Mouse (Mus musculus): Measurements from ENCODE around the gene Gm42420. TPM values are rescaled to one million over a fixed set of nuclear protein-coding genes. Genes with fewer than 3 reads are reported as not detected.
A peak's percentile ranks its signal among the peaks of the same experiment; 100 is the strongest.

Gene Gm42420
- polyA plus RNA-seq, 1 experiment from 2014 or later, result 1.4 TPM

GRCm38 (mm10) chr6:39581087-39581784 is 4.3 kb upstream of the Gm42420 start:
- Histone ChIP-seq H3K4me1 (ENCODE audit: control insufficient read depth, insufficient read depth, low read length) (no peaks in the 10 kb centered on the region), H3K27ac (ENCODE audit: low read depth, low read length) (peak overlapping the region; percentile 54; the same call in 1 of the 2 replicates), H3K9me3 (replicated peaks; ENCODE audit: control insufficient read depth, low read length) (no peaks in the 10 kb centered on the region), H3K27me3 (ENCODE audit: control insufficient read depth, insufficient read depth, low read length) (no peaks in the 10 kb centered on the region), H3K4me3 (ENCODE audit: low read depth, low read length) (no peak overlapping the region), H3K4me2 (peak overlapping the region; percentile 6; the same call in 1 of the 2 replicates), H3K9ac (ENCODE audit: low read depth, low read length) (no peak overlapping the region), H3K36me3 (ENCODE audit: control insufficient read depth, insufficient read depth, low read length) (peaks cover 2% of the 10 kb centered on the region)
- peak; percentile 79 for ATAC-seq (replicated peaks; ENCODE audit: insufficient number of reproducible peaks, low FRiP score, low TSS enrichment)
- whole genome bisulfite sequencing (ENCODE audit: insufficient replicate concordance), result 73% methylated on average over 7 of the region's 7 CpGs

DNA sequence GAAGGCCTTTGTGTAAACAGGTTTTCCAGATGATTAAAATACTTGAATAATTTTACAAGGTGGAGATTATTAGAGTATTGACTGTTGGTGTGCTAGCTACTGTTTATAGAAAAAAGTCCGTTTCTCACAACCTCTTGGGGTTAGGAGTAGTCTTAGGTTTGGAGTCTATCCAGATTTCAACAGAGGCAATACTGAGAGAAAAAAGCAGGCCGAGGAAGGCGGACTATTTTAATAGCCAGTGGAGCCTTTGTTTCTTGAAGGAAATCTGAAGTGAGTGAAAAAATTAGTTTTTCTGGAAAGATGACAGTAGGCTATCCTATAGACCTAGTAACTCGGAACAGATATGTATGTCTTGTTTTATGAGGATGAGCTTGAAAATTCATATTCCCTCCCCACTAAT is 5.9 kb downstream of the Gm42420 start:
- Histone ChIP-seq H3K4me1 (ENCODE audit: control insufficient read depth, insufficient read depth, low read length) (no peaks in the 10 kb centered on the region; the same call in 1 of the 2 replicates), H3K27me3 (ENCODE audit: control insufficient read depth, insufficient read depth, low read length) (no peaks in the 10 kb centered on the region), H3K36me3 (ENCODE audit: control insufficient read depth, insufficient read depth, low read length) (peaks cover 13% of the 10 kb centered on the region; the same call in 1 of the 2 replicates), H3K4me3 (ENCODE audit: low read depth, low read length) (no peak overlapping the region), H3K9me3 (replicated peaks; ENCODE audit: control insufficient read depth, low read length) (no peaks in the 10 kb centered on the region), H3K9ac (ENCODE audit: low read depth, low read length) (no peak overlapping the region), H3K27ac (ENCODE audit: low read depth, low read length) (no peak overlapping the region), H3K4me2 (no peak overlapping the region; the same call in 1 of the 2 replicates)
- ATAC-seq (replicated peaks; ENCODE audit: insufficient number of reproducible peaks, low FRiP score, low TSS enrichment), result no peak
- 92% methylated on average over 4 of the region's 4 CpGs for WGBS (ENCODE audit: insufficient replicate concordance)

DNA sequence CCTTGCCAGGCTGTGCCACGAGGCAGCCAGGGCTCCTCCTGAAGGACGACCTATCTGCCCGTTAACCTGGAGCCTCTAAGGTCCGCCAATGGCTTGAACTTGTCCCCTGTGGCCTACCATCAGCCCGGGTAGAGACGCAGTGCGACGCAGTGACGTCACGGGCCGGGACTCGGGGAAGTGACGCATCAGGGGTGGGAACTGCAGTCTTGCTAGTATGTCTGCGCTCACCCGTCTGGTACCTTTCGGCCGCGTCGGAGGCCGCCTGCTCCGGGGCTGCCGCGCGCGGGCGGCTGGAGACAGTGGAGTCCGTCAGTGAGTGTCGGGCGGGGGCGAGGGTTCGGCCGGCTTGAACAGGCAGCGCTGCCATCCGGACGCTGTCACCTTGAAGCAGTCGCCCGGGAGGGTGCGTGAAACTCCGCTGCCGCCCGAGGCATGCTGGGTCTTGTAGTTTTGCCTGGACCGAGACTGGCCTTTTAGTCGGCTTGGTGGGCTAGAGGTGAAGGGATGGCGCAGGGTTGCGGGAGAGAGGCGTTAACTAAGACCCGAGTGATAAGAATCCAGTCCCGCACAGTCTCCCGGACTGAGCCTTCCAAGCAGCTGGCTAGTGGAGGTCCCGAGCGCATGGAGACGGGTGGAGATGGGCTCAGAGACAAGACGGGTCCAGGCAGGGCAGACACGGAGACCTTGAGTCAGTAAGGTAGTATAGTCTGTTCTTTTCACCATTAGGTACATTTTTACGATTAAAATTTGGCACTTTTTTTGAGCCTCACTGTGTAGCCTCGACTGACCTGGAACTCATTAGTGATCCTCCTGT is 7.1 kb downstream of the Gm42420 start, which contains the start of gene Ndufb2:
TSS of gene Ndufb2 (plus strand) at position 174 of the 814 bp plus-strand sequence.
- Histone ChIP-seq H3K4me1 (ENCODE audit: control insufficient read depth, insufficient read depth, low read length) (no peaks in the 10 kb centered on the region; the same call in 1 of the 2 replicates), H3K27ac (ENCODE audit: low read depth, low read length) (peak within 1 kb of the TSS; percentile 96), H3K27me3 (ENCODE audit: control insufficient read depth, insufficient read depth, low read length) (no peaks in the 10 kb centered on the region), H3K4me2 (peak within 1 kb of the TSS; percentile 86), H3K4me3 (ENCODE audit: low read depth, low read length) (peak within 1 kb of the TSS; percentile 86), H3K9ac (ENCODE audit: low read depth, low read length) (peak within 1 kb of the TSS; percentile 93), H3K36me3 (ENCODE audit: control insufficient read depth, insufficient read depth, low read length) (peaks cover 15% of the 10 kb centered on the region), H3K9me3 (replicated peaks; ENCODE audit: control insufficient read depth, low read length) (no peaks in the 10 kb centered on the region)
- WGBS (ENCODE audit: insufficient replicate concordance), result under 1% methylated on average over 56 of the region's 56 CpGs
- ATAC-seq (replicated peaks; ENCODE audit: insufficient number of reproducible peaks, low FRiP score, low TSS enrichment), result peak; percentile 94

GRCm38 (mm10) chr6:39600851-39601250 is 15.3 kb downstream of the Gm42420 start:
- Histone ChIP-seq H3K4me3 (ENCODE audit: low read depth, low read length) (no peak overlapping the region), H3K4me2 (no peak overlapping the region), H3K9ac (ENCODE audit: low read depth, low read length) (no peak overlapping the region), H3K27me3 (ENCODE audit: control insufficient read depth, insufficient read depth, low read length) (no peaks in the 10 kb centered on the region), H3K36me3 (ENCODE audit: control insufficient read depth, insufficient read depth, low read length) (peaks cover 28% of the 10 kb centered on the region), H3K4me1 (ENCODE audit: control insufficient read depth, insufficient read depth, low read length) (0 out of 2 replicates have a peak, but pooled peaks cover 2% of the 10 kb centered on the region), H3K9me3 (replicated peaks; ENCODE audit: control insufficient read depth, low read length) (no peaks in the 10 kb centered on the region), H3K27ac (ENCODE audit: low read depth, low read length) (no peak overlapping the region)
- 96% methylated on average over 3 of the region's 3 CpGs for WGBS (ENCODE audit: insufficient replicate concordance)
- ATAC-seq (replicated peaks; ENCODE audit: insufficient number of reproducible peaks, low FRiP score, low TSS enrichment), result no peak

GRCm38 (mm10) chr6:39601828-39602227 is 16.3 kb downstream of the Gm42420 start:
- Histone ChIP-seq H3K27me3 (ENCODE audit: control insufficient read depth, insufficient read depth, low read length) (no peaks in the 10 kb centered on the region), H3K36me3 (ENCODE audit: control insufficient read depth, insufficient read depth, low read length) (peaks cover 26% of the 10 kb centered on the region), H3K27ac (ENCODE audit: low read depth, low read length) (no peak overlapping the region), H3K4me2 (no peak overlapping the region), H3K9me3 (replicated peaks; ENCODE audit: control insufficient read depth, low read length) (no peaks in the 10 kb centered on the region), H3K4me3 (ENCODE audit: low read depth, low read length) (no peak overlapping the region), H3K9ac (ENCODE audit: low read depth, low read length) (no peak overlapping the region), H3K4me1 (ENCODE audit: control insufficient read depth, insufficient read depth, low read length) (peaks cover 8% of the 10 kb centered on the region)
- no peak for ATAC-seq (replicated peaks; ENCODE audit: insufficient number of reproducible peaks, low FRiP score, low TSS enrichment)
- WGBS (ENCODE audit: insufficient replicate concordance), result 77% methylated on average over 3 of the region's 3 CpGs

DNA sequence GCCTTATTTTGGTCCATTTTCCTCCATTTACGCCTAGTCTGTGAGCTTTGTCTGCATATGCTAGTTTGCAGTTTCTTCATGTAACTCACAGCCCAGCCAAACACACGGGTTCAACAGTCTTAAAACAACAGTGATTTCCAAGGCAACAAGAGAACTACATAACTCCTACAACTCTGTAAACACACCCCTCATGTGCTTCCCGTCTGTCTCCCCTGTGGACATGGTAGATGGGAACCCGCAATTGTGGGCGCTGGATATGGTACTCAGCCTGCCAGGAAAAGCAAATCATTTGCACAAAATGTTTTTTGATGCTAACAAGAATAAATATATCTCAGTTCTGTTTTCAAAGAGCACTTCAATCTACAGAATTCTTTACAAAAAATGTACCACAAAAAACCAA is 19.0 kb downstream of the Gm42420 start:
- H3K27me3 ChIP-seq (ENCODE audit: control insufficient read depth, insufficient read depth, low read length), result no peaks in the 10 kb centered on the region
- peaks cover 9% of the 10 kb centered on the region for H3K4me1 ChIP-seq (ENCODE audit: control insufficient read depth, insufficient read depth, low read length)
- H3K36me3 ChIP-seq (ENCODE audit: control insufficient read depth, insufficient read depth, low read length), result peaks cover 13% of the 10 kb centered on the region
- no peaks in the 10 kb centered on the region for H3K9me3 ChIP-seq (replicated peaks; ENCODE audit: control insufficient read depth, low read length)
- H3K4me2 ChIP-seq, result no peak overlapping the region
- no peak overlapping the region for H3K27ac ChIP-seq (ENCODE audit: low read depth, low read length)
- no peak overlapping the region for H3K4me3 ChIP-seq (ENCODE audit: low read depth, low read length)
- no peak overlapping the region for H3K9ac ChIP-seq (ENCODE audit: low read depth, low read length)
- no peak for ATAC-seq (replicated peaks; ENCODE audit: insufficient number of reproducible peaks, low FRiP score, low TSS enrichment)
- 82% methylated on average over 5 of the region's 5 CpGs for WGBS (ENCODE audit: insufficient replicate concordance)

GRCm38 (mm10) chr6:39606056-39606455 is 20.5 kb downstream of the Gm42420 start:
- WGBS (ENCODE audit: insufficient replicate concordance), result 64% methylated on average over 6 of the region's 6 CpGs
- Histone ChIP-seq H3K27me3 (ENCODE audit: control insufficient read depth, insufficient read depth, low read length) (no peaks in the 10 kb centered on the region), H3K36me3 (ENCODE audit: control insufficient read depth, insufficient read depth, low read length) (peaks cover 5% of the 10 kb centered on the region; the same call in 1 of the 2 replicates), H3K4me3 (ENCODE audit: low read depth, low read length) (no peak overlapping the region), H3K27ac (ENCODE audit: low read depth, low read length) (no peak overlapping the region), H3K9ac (ENCODE audit: low read depth, low read length) (no peak overlapping the region), H3K4me2 (no peak overlapping the region), H3K9me3 (replicated peaks; ENCODE audit: control insufficient read depth, low read length) (no peaks in the 10 kb centered on the region), H3K4me1 (ENCODE audit: control insufficient read depth, insufficient read depth, low read length) (peaks cover 9% of the 10 kb centered on the region)
- no peak for ATAC-seq (replicated peaks; ENCODE audit: insufficient number of reproducible peaks, low FRiP score, low TSS enrichment)

DNA sequence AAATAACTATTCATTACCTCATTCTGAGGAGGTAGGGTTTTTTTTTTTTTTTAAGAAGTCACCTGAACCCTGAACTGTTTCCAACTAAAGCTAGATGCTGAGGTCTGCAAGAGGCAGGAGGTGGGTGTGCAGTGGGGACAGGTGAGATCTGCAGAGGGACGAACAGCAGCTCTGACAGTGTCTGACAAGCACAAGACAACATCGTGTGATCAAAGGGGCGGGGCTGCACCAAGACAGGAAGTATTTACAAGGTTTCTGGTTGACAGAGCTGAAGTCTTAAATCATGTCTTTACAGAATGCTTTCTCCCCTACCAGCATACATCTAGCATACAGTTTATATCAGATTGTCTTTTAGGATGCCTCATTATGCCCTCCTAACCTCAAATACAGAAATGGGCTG is 21.3 kb downstream of the Gm42420 start:
- WGBS (ENCODE audit: insufficient replicate concordance), result 64% methylated on average over 3 of the region's 3 CpGs
- H3K27ac ChIP-seq (ENCODE audit: low read depth, low read length), result no peak overlapping the region
- ATAC-seq (replicated peaks; ENCODE audit: insufficient number of reproducible peaks, low FRiP score, low TSS enrichment), result no peak
- no peak overlapping the region for H3K4me2 ChIP-seq
- no peaks in the 10 kb centered on the region for H3K9me3 ChIP-seq (replicated peaks; ENCODE audit: control insufficient read depth, low read length)
- H3K9ac ChIP-seq (ENCODE audit: low read depth, low read length), result no peak overlapping the region
- peaks cover 5% of the 10 kb centered on the region; the same call in 1 of the 2 replicates for H3K36me3 ChIP-seq (ENCODE audit: control insufficient read depth, insufficient read depth, low read length)
- H3K4me3 ChIP-seq (ENCODE audit: low read depth, low read length), result no peak overlapping the region
- H3K27me3 ChIP-seq (ENCODE audit: control insufficient read depth, insufficient read depth, low read length), result no peaks in the 10 kb centered on the region
- peaks cover 9% of the 10 kb centered on the region for H3K4me1 ChIP-seq (ENCODE audit: control insufficient read depth, insufficient read depth, low read length)

Measured in heart, embryonic 11.5 days (tissue).